Mouse (Mus musculus) cerebellum, adult 2 months (tissue): ENCODE measurements at regions not wholly inside any gene's neighbourhood (a gene's known extent, or its start where the extent isn't known, plus 50 kb on each side); places are given as distances from the start of the nearest gene placed in this dataset.

ENCODE experiments used
- CTCF ChIP-seq: fragments of 200-500 bp; IDR thresholded peaks from 2 replicates; pipeline ENCODE4 v1.5.1; 2011; ENCODE audit warnings: low read depth, mild to moderate bottlenecking, control low read depth, low read length, moderate library complexity, borderline replicate concordance; ENCODE audit not compliant: insufficient read depth
- POLR2A ChIP-seq: fragments of 200-500 bp; IDR thresholded peaks from 2 replicates; pipeline ENCODE4 v1.6.1; 2011; ENCODE audit warnings: low read length, control low read depth, borderline replicate concordance; ENCODE audit not compliant: insufficient read depth

DNA sequence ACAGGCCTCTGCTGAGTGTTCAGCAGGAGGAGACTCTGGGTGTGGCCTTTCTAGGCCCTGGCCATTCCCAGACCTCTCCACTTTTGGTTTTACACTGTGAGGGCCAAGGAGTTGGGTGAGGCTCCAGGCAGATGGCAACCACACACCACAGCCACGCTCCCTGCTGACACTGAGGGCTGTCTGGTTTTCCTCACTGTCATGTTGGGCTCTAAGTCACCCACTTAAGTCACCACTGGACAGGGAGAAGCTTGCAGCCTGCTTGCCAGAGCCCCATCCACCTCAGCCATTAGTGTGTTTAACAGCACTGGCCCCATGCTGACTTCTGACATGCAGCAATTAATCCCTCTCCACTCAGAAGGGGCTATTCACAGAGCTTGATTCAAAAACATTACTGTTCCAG lies 170.6 kb downstream of the Sec61b start:
- no peak for TF ChIP-seq POLR2A
- no peak for TF ChIP-seq CTCF
